Mouse (Mus musculus) heart, adult 2 months (tissue): ENCODE results near the gene Arf1. TPM values are rescaled to one million over a fixed set of nuclear protein-coding genes. Genes with fewer than 3 reads are reported as not detected.

Experiments used
- DNase-seq, 2 experiments: peaks; one replicate each; pipeline ENCODE4 v3.0.0; 2021
- H3K27ac ChIP-seq: fragments of 200-600 bp; 2 replicates; pipeline ENCODE4 v1.8.1; 2022
- H3K27me3 ChIP-seq: fragments of 200-500 bp; 2 replicates; pipeline ENCODE4 v1.6.1; 2012; ENCODE audit warnings: mild to moderate bottlenecking, low read length, inconsistent platforms, mixed read lengths; ENCODE audit not compliant: control insufficient read depth, insufficient read depth
- H3K36me3 ChIP-seq: fragments of 200-500 bp; 2 replicates; pipeline ENCODE4 v1.6.1; 2012; ENCODE audit warnings: low read length, inconsistent platforms; ENCODE audit not compliant: control insufficient read depth, insufficient read depth
- H3K4me1 ChIP-seq: fragments of 200-500 bp; 2 replicates; pipeline ENCODE4 v1.6.1; 2011; ENCODE audit warnings: low read length; ENCODE audit not compliant: control insufficient read depth, insufficient read depth
- H3K4me3 ChIP-seq: fragments of 200-600 bp; 2 replicates; pipeline ENCODE4 v1.8.1; 2022
- H3K79me2 ChIP-seq: fragments of 200-500 bp; replicated peaks from 2 replicates; pipeline ENCODE4 v1.6.1; 2012; ENCODE audit warnings: mild to moderate bottlenecking, inconsistent platforms, low read length, moderate library complexity, mixed read lengths; ENCODE audit not compliant: control insufficient read depth, insufficient read depth
- H3K9ac ChIP-seq: fragments of 200-500 bp; 2 replicates; pipeline ENCODE4 v1.6.1; 2012; ENCODE audit warnings: low read depth, mild to moderate bottlenecking, control low read depth, inconsistent platforms, low read length, mixed read lengths
- CTCF ChIP-seq: fragments of 200-600 bp; IDR thresholded peaks from 2 replicates; pipeline ENCODE4 v1.8.1; 2022; ENCODE audit warnings: antibody characterized with exemption, mild to moderate bottlenecking, moderate library complexity
- EP300 ChIP-seq: fragments of 200-500 bp; IDR thresholded peaks from 2 replicates; pipeline ENCODE4 v1.6.1; 2011; ENCODE audit warnings: low read depth, low read length, control low read depth; ENCODE audit not compliant: insufficient read depth
- POLR2A ChIP-seq: fragments of 200-500 bp; IDR thresholded peaks from 2 replicates; pipeline ENCODE4 v1.6.1; 2011; ENCODE audit warnings: mild to moderate bottlenecking, low read depth, low read length, control low read depth; ENCODE audit not compliant: insufficient read depth
- WGBS: fragments of 180-500 bp; shearing (Covaris S2); methylation state at CpG from one replicate; pipeline ENCODE4 v1.1.7; 2018; 5-methylcytosine and 5-hydroxymethylcytosine counted together
- intact Hi-C: fragments of 180-260 bp; cut with DNase I; formaldehyde crosslinking; loops from one replicate; pipeline ENCODE4 v1.15.1; 2025
- polyA plus RNA-seq: library from polyadenylated mRNA; depleted of rRNA; stranded (reverse); fragments of >200 nt; gene quantifications from 2 replicates; pipeline ENCODE4 v1.2.3, GENCODE M21; 2012
- total RNA-seq, 2 experiments: library from RNA; stranded (reverse); gene quantifications; 2 replicates each; pipeline ENCODE4 v1.2.3; 2021

Gene Arf1
- total and polyA plus RNA-seq, 3 experiments: 245 to 345 (median 274) TPM

DNA sequence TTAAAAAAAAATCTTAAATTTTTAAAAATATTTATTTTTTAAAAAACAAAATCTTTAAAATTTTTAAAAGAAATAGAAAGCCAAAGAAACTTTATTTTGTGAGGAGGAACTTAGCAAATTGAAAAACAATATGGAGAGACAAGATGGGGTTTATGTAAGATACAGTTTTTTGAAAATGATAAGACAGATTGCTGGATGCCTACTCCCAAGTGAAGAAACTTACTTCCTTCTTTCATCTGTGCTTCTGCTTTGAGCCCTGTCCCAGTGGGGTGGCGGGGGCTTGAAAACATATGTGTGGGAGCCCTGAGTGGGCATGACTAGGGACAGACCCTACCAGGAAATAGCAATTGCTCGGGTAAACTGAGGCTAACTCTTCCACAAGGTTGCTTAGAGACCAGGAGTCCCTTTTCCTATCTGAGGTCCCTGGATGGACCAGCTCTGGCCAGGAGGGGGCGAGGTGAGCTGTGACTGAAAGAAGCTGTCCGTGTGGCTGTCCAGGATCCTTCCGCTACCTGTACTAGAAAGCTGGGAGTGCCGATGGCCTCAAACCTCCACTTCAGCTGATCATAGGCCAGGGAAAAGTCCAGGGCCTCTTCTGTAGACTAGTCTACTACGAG lies 2.2 kb upstream of the Arf1 start:
- peak; percentile 58 to 71 for DNase-seq
- no peak overlapping the region for H3K27ac ChIP-seq
- 13% methylated on average over 7 of the region's 7 CpGs for WGBS
- peaks cover 13% of the 10 kb centered on the region for H3K36me3 ChIP-seq
- H3K4me1 ChIP-seq: peaks cover 12% of the 10 kb centered on the region
- intact Hi-C loops: loop anchor here (2.0 kb wide), 1 partner anchor 67 kb away; no protein-coding TSS in a partner anchor
- peaks cover 4% of the 10 kb centered on the region for H3K79me2 ChIP-seq
- no peak overlapping the region for H3K9ac ChIP-seq
- TF ChIP-seq CTCF: peak; percentile 87
- no peak for TF ChIP-seq POLR2A
- TF ChIP-seq EP300: 0 out of 2 replicates have a peak, but pooled peaks have one; percentile 7
- H3K27me3 ChIP-seq: no peaks in the 10 kb centered on the region
- H3K4me3 ChIP-seq: no peak overlapping the region

DNA sequence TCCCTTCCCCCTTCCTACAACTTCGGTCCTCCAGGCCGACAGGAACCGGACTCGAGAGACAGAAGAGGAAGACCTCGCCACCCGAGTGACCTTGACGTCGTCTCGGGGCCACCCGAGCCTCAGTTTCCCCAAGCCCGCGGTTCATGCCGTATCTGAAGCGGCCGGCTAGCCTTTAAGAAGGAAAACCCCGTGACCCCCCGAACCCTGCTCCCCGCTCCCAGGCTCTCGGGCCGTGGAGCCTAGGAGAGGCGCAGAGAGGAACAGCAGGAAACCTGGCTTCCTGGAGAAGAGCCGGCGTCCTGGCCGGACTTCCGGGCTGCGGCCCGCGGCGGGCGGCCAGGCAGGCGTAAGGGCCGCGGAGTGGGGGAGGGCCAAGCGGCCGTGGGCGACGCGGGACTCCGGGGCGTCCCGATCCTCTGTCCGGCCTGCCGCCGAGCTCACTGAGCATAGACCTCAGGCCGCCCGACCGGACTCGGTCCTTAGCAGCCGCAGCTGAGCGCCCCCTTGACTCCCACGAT lies 407 bp downstream of the Arf1 start:
- intact Hi-C loops: loop anchor here (2.0 to 5.0 kb wide), 3 partner anchors 19 to 65 kb away; partner anchors contain the start of genes 2310033P09Rik, Guk1 and Iba57
- no peak for DNase-seq
- peak overlapping the region; percentile 90 for H3K4me3 ChIP-seq
- peaks cover 7% of the 10 kb centered on the region for H3K79me2 ChIP-seq
- peak overlapping the region; percentile 93 for H3K9ac ChIP-seq
- peaks cover 37% of the 10 kb centered on the region for H3K36me3 ChIP-seq
- H3K27me3 ChIP-seq: no peaks in the 10 kb centered on the region
- no peak for TF ChIP-seq CTCF
- no peak for TF ChIP-seq POLR2A
- no peak for TF ChIP-seq EP300
- under 1% methylated on average over 51 of the region's 51 CpGs for WGBS
- H3K27ac ChIP-seq: peak overlapping the region; percentile 100
- H3K4me1 ChIP-seq: peaks cover 22% of the 10 kb centered on the region

DNA sequence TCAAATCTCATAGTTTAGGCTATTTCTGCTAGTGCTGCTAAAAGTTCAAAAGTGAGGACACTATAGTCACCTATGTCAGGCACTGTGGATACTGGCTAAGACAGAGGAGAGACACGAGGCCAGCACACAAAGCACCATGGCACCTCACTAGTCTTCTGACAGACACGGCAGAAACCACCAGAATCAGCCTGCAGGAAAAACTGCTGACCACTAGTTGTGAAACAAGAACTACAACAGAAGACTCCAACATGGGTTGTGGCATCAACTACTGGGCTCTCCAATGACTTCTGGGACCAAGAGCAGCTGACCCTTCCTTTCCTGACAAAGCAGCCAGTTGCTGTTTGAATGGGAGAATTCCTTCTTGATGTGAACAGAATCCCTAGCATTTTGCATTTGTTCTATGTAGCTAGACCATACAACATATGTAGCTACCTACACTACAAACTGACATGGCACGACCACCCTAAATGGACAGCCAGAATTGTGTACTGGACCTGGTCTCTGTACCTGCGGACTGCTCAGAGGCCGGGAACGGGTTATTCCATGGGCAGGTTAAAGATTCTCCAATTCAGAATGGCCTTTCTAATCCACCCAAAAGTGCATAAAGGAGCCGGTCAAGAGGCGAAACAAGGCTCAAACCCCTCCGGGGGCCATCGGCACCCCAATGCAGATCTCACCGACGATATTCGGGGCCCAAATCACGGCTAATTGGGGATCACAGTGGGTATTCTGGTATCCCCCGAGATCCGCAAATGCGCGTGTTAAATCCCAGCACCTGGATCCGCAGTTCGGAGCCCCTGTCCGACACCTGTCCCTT lies 1.1 kb downstream of the Arf1 start:
- H3K27me3 ChIP-seq: no peaks in the 10 kb centered on the region
- DNase-seq: peak in 1 of 2 experiments; percentile 29
- peak overlapping the region; percentile 93 for H3K9ac ChIP-seq
- intact Hi-C loops: loop anchor here (2.0 to 5.0 kb wide), 3 partner anchors 18 to 64 kb away; partner anchors contain the start of genes 2310033P09Rik, Guk1 and Iba57
- H3K4me3 ChIP-seq: peak overlapping the region; percentile 90
- peak overlapping the region; percentile 100 for H3K27ac ChIP-seq
- H3K36me3 ChIP-seq: peaks cover 40% of the 10 kb centered on the region
- H3K79me2 ChIP-seq: peaks cover 9% of the 10 kb centered on the region
- 2% methylated on average over 21 of the region's 21 CpGs for WGBS
- TF ChIP-seq POLR2A (no peak), EP300 (no peak)
- peaks cover 24% of the 10 kb centered on the region for H3K4me1 ChIP-seq

DNA sequence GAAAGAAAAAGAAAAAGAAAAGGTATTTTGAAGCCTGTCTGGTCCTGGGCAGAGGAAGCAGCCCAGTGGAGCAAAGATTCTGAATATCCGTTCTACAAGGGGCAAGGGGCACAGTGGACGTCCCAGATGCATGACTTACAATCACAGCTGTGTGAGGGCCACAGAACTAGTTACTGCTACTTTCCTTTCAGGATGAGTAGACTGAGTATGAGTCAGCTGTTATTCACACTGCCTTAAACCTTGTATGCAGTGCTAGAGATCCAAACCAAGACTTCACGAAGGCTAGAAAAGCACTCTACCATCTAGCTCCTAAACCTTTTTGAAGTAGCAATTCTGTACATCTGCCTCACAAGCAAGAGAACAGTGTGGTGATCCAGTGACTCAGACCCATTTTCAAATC lies 1.8 kb downstream of the Arf1 start:
- WGBS: 7% methylated on average over 3 of the region's 3 CpGs
- TF ChIP-seq EP300 (no peak), CTCF (no peak), POLR2A (no peak)
- peak overlapping the region; percentile 6; the same call in 1 of the 2 replicates for H3K9ac ChIP-seq
- H3K4me3 ChIP-seq: peak overlapping the region; percentile 90
- peaks cover 46% of the 10 kb centered on the region for H3K36me3 ChIP-seq
- peak overlapping the region; percentile 100 for H3K27ac ChIP-seq
- intact Hi-C loops: loop anchor here (2.0 to 5.0 kb wide), 3 partner anchors 17 to 63 kb away; partner anchors contain the start of genes 2310033P09Rik, Guk1 and Iba57
- H3K27me3 ChIP-seq: no peaks in the 10 kb centered on the region
- H3K4me1 ChIP-seq: peaks cover 28% of the 10 kb centered on the region
- H3K79me2 ChIP-seq: peaks cover 13% of the 10 kb centered on the region
- no peak for DNase-seq

DNA sequence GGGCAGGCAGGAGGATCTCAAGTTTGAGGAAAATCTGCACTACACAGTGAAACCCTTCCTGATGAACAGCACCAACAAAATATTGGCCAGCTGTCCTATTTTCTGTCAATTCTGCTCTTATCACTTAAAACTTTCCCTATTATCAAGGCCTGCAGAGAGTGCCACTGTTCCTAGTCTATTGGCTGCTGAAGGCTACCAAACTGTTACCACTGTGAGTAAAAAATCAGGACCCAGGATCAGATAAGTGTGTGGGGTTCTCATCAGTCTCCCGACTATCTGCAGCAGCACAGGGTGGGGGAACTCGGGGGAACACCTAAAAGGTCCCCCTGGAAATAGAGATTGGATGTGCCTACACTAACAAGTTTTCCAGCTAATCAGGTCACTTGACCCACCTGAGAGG lies 2.9 kb downstream of the Arf1 start:
- H3K4me1 ChIP-seq: peaks cover 31% of the 10 kb centered on the region
- H3K79me2 ChIP-seq: peaks cover 13% of the 10 kb centered on the region
- H3K36me3 ChIP-seq: peaks cover 47% of the 10 kb centered on the region
- no peak for TF ChIP-seq CTCF
- TF ChIP-seq EP300: no peak
- TF ChIP-seq POLR2A: no peak
- H3K4me3 ChIP-seq: no peak overlapping the region
- H3K9ac ChIP-seq: no peak overlapping the region
- 25% methylated on average over 2 of the region's 2 CpGs for WGBS
- H3K27me3 ChIP-seq: no peaks in the 10 kb centered on the region
- no peak overlapping the region for H3K27ac ChIP-seq
- DNase-seq: no peak
- intact Hi-C loops: loop anchor here (5.0 kb wide), 1 partner anchor 33 kb away; the partner anchor contains the start of gene Guk1
